Mouse (Mus musculus) gastrocnemius, postnatal 25 days (tissue): Measurements from ENCODE around the gene Ptgis. TPM values are rescaled to one million over a fixed set of nuclear protein-coding genes. Genes with fewer than 3 reads are reported as not detected.

ENCODE experiments used
- DNase-seq: peaks from one replicate; pipeline ENCODE4 v3.0.0; 2022
- long read RNA-seq, 2 experiments: library from polyadenylated mRNA; stranded (forward); transcript quantifications; one replicate each; pipeline ENCODE4 v2.0.0; 2021
- total RNA-seq, 2 experiments: library from RNA; stranded (reverse); gene quantifications; 1 replicate in 1 of 2; 2 replicates in 1 of 2; pipeline ENCODE4 v1.2.3; 2021

Ptgis gene
- total RNA-seq = 1 to 10 TPM; 4.2 to 5.5 TPM
- long read RNA-seq, experiment 1, partial matches to known transcripts = 5 of 8 reads
- long read RNA-seq, experiment 1, other reads (novel, unspliced or antisense) = 0 of 8 reads
- long read RNA-seq, experiment 2, partial matches to known transcripts = 16 of 23 reads
- long read RNA-seq, experiment 2, other reads (novel, unspliced or antisense) = 3 of 23 reads

DNA sequence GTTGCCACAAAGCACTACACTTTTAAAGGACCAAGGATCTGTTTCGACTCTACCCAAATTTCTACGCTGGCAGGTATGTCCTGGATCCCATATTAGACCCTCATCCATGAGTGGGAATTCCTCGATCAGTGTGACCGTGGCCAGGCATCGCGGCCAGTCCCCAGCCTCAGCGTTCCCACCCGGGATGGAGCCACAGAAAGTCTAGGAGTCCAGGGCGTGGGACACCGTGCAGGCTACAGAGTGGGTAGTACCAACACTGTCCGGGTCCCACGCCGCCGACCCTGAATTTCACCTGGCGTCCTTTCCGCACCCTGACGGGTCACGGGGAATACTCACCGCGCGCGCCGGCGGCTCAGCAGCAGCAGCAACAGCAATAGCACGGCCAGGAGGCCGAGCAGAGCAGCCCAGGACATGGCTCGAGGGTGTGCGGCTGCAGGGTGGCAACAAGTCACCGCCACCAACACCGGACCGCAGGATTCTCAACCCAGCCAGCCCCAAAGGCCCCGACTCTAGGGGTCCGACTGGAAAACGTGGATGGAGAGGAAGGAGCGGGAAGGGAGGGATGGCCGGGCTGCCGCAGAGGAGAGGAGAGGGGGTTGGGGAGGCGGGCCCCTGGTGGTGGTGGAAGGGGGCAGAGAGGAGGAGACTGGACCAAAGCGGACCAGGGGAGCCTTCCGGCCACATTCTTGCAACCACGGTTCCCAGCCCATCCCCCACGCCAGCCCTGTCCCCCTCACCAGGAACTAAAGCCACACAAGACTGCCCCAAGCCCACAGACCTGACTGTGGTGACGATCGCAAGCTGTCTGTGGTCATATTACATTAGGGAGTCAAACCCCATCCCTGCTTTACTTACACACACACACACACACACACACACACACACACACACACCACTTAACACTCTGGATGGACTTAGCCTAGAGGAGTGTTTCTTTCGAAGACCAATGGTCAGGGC is at the start of gene Ptgis:
TSS of gene Ptgis (minus strand) at position 597 of the 957 bp plus-strand sequence.
- DNase-seq = peak; percentile 27

DNA sequence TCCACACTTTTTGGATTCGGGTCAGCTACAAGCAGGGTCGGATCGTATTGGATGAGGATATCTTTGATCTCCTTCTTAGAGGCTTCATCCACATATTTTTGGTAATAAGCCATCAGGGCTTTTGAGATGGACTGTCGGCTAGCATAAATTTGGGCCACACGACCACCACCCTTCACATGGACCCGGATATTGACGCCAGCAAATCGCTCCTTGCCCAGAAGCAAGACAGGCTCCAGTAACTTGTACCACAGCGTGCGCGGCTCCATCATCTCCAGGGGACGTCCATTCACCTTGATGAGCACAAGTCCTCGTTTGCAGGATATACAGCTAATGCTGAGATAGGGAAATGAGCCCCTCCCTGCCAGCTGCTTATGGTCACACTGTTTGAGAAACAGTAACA is 41.1 kb upstream of the Ptgis start:
- peak; percentile 3 for DNase-seq

- no peak for DNase-seq
Observed at GRCm38 (mm10) chr2:167280986-167281310, 40.5 kb upstream of the Ptgis start.

GRCm38 (mm10) chr2:167280090-167280985 is 39.9 kb upstream of the Ptgis start:
- peak; percentile 57 for DNase-seq

- peak; percentile 39 for DNase-seq
Observed at GRCm38 (mm10) chr2:167278751-167279526, 38.5 kb upstream of the Ptgis start.

DNA sequence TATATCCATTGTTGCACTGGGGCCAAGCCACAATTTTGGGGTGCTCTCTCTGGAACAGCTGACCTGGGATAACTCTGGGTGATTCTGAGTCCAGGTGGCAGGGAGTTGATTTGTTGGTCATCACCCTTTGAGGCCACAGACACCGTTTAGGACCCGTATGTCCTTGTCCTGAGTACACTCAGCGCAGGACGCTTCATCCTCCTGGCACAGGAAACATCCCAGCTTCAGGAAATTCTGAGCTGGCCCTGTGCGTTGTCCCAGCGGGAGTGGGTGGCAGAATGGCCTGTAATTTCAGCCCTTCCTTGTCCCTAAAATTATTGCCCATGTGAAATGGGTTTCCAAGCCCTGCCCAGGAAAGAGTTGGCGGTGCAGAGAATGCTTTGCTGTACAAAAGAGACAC is 37.6 kb upstream of the Ptgis start:
- DNase-seq = no peak

DNA sequence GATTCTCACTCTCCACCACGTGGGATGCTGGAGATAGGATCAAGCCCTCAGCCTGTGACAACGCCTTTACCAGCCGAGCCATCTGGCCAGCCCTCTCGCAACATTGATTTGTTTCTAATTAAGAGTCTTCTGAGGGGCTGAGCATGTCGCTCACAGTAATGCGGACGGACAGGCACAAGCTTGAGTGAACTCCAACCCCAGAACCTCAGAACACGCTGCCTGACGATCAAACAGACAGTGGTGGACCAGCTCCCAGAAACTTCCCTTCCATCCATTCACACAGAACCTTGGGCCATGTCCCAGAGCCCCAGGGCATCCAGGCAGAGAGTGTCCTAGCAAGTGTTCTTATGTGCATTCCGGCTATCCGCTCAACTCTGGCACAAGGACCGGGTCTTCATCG is 36.6 kb upstream of the Ptgis start:
- peak; percentile 4 for DNase-seq

- peak; percentile 2 for DNase-seq
Observed at GRCm38 (mm10) chr2:167275856-167276255, 35.5 kb upstream of the Ptgis start.

DNA sequence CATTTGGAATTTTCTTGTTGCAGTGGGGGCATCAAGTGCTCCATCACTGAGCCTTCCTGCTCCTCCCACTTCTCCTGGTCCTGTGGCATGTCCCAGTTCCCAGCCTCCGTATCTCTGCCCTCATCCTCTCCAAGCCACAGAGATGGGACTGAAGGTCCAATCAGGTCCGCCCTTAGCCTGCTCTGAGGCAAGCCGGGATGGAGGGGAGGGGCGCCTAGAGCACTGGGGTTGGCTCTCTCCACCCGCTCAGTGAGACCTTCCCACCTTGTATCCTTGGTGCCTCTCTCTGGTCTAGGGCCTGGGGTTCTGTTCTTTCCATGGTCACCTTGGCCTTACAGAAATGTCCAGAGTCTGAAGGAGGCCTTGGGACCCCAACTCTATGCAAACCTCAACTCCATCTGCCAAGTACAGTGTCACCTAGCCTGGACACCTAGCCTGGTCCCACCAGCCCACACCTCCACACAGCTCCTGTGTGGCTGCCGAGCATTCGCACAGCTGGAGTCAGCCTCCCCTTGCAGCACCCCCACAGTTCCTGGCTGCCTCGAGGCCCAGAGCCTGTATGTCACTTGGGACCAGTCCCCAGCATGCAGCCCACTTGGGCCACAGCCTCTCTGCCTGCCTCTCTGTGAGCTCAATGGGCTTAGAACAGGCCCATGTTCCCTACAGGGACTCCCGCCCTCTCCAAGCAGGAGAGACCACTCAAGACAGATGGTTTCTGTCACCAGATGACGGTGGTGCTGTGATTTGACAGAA is 34.5 kb upstream of the Ptgis start:
- DNase-seq = peak; percentile 4

- DNase-seq = peak; percentile 33
Observed at GRCm38 (mm10) chr2:167273206-167273740, 32.9 kb upstream of the Ptgis start.

DNA sequence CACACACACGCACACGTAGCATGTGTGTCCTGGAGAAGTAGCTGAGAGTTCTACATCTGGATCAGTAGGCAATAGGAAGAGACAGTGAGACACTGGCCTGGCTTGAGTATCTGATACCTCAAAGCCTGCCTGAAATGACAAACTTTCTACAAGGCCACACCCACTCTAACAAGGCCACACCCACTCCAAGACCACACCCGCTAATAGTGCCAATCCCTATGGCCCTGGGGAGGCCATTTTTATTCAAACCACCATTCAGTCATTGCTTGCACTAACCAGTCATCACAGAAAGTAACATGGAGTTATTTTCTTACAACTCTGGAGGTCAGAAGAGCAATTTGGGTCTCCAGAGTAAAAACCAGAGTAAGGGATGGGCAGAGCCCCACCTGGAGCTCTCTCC is 32.3 kb upstream of the Ptgis start:
- DNase-seq = peak; percentile 4

- peak; percentile 66 for DNase-seq
Observed at GRCm38 (mm10) chr2:167271121-167271521, 30.7 kb upstream of the Ptgis start.

- DNase-seq = peak; percentile 3
Observed at GRCm38 (mm10) chr2:167270496-167270895, 30.1 kb upstream of the Ptgis start.

GRCm38 (mm10) chr2:167268721-167269120 is 28.3 kb upstream of the Ptgis start:
- DNase-seq = peak; percentile 2

GRCm38 (mm10) chr2:167268411-167268690 is 27.9 kb upstream of the Ptgis start:
- DNase-seq = no peak

DNA sequence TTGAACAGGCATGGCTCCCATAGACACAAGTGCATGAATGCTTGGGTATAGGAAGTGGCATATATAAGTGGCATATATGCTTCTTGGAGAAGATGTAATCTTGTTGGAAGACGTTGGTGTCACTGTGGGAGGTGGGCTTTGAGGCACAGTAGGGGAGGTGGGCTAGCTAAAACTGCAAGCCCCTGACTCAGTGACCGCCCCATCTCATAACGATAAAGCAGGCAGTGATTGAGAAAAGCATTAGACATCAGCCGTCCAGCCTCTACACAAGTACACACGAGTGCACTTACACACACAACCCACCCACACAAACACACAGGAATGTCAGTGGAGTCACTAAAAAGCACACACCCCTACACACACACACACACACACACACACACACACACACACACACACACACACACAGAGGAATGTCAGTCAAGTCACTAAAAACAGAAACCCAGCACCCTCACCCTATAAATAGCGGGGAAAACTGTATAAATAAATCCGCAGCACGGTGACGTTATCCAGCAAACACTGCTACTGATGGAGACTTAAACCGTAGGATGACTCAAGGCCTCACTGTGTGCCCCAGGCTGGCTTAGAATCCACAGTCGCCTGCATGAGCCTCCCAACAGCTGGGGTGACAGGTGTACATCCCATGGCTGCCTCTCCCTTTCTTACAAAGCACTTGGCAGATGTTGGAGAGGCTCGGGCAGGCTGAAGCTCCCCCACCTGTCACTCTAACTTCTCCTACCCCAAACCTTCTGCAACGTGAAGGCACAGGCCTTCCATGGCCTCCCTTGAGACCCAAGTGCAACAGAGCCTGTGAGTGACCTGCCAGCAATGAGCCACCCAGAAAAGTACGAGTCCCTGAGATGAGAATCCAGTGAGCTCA is 27.4 kb upstream of the Ptgis start:
- DNase-seq = peak; percentile 40

DNA sequence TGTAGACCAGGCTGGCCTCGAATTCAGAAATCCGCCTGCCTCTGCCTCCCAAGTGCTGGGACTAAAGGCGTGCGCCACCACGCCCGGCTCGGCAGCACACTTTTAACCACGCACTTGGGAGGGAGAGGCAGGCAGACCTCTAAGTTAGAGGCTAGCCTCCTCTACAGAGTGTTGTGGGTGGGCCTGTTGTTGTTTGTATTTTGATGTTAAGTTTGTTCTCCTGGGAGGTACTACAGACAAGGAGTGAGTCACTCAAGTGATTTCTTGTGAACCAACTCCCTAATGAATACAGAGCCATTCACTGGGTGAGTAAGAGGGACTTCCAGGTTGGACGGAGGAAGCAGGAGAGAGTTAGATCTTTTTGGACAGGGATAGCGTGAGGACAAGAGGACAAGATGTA is 25.8 kb upstream of the Ptgis start:
- no peak for DNase-seq

- DNase-seq = peak; percentile 1
Observed at GRCm38 (mm10) chr2:167265806-167266205, 25.4 kb upstream of the Ptgis start.

DNA sequence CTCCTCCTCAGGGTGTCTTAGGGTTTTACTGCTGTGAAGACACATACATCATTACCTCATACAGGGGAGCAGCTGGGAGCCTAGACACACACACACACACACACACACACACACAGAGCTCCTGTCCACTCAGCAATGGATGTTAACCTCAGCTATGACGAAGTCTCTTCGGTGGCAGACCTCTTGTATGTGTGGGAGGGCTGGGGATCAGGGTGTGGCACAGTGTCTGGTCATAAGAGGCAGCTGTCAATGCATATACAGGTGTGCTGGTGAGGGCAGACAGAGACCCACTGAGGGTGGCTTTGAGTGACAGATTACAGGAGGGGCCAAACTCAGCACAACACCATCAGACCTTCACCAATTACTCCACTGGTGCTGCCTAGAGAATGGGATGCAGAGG is 24.6 kb upstream of the Ptgis start:
- no peak for DNase-seq

DNA sequence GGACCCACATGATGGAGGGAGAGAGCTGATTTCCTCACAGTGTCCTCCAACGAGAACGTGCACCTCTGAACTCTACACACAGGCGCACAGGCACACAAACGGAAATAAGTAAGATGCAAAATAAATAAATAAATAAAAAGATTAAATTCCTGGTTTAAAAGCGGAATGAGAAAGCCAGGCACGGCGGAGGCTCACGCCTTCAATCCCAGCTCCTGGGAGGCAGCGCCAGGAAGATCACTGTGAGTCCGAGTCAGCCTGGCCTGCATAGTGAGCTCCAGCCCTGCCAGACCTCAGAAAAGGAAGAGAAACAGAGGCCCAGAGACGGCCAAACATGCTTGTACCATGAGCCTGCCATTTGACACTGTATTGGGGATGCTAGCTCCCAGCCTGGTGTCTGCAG is 23.5 kb upstream of the Ptgis start:
- DNase-seq = peak; percentile 4
